Mouse (Mus musculus): ENCODE data around the gene Chrdl2. TPM values are rescaled to one million over a fixed set of nuclear protein-coding genes. Genes with fewer than 3 reads are reported as not detected.

Gene Chrdl2
- not detected for total RNA-seq (2023)

DNA sequence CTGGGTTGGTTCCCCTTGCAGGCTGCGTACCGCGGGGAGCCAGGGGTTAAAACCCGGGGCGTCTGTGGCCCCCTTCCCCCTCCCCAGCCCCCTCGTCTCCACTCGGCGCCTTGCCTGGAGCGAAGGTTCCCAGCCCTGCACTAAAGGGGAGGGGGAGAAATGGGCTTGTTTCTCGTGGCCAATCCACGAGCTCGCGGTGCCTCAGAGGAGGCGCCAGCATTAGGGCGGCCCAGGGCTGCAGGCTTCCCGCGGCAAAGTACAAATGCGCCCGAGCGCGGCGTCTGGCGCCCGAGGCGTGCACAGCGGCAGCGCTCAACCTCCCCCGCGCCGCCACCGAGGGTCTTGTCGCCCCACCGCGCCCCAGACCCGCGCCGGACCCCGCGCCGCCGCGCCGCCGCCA lies at the start of gene Chrdl2:
Gene Chrdl2 (plus strand): TSS at position 383 of the 400 bp plus-strand sequence.

DNA sequence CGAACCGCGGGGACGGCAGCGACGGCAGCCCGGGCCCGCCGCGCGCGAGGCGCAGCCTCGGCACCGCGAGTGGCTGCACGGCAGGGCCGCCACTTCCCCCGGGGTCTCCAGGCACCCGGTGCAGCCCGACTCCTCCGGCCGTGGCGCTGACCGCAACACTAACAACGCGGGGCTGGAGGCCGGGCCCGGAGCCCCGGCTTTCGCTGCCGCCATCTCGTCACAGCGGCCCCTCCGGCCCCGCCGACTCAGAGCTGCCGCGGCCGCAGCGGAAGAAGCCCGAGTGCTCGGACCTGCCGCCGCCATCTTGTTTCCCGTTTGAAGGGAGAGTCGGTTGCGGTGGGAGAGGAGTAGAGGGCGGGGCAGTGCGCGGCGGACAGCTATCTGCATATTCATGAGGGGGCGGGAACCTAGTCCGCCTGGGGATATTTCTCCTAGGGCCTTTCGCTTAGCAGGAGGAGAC lies 25.8 kb upstream of the Chrdl2 start, which contains the start of gene Rnf169:
Gene Rnf169 (minus strand): TSS at position 317 of the 460 bp plus-strand sequence.

Other genes with a start within 250 kb of the Chrdl2 start
- not detected for gene Olfr521, start 242.7 kb upstream of the Chrdl2 start, total RNA-seq (2023)
- 5.3 TPM for gene Neu3, start 177.8 kb upstream of the Chrdl2 start, total RNA-seq (2023)
- not detected for gene Xrra1, start 147.1 kb upstream of the Chrdl2 start, total RNA-seq (2023)
- gene Spcs2, start 142.7 kb upstream of the Chrdl2 start, total RNA-seq (2023), result 123 TPM
- gene Rnf169, start 25.7 kb upstream of the Chrdl2 start, total RNA-seq (2023), result 27.8 TPM
- 39.7 TPM for gene Pold3, start 115.4 kb downstream of the Chrdl2 start, total RNA-seq (2023)
- 1.7 TPM for gene Lipt2, start 153.1 kb downstream of the Chrdl2 start, total RNA-seq (2023)
- not detected for gene Kcne3, start 170.3 kb downstream of the Chrdl2 start, total RNA-seq (2023)
- gene Pgm2l1, start 221.2 kb downstream of the Chrdl2 start, total RNA-seq (2023), result 34.4 TPM

All from CD4-positive naive resting alpha-beta T cell, adult 76 days (primary cell).